Mouse (Mus musculus): ENCODE measurements around the gene Styxl1. TPM values are rescaled to one million over a fixed set of nuclear protein-coding genes. Genes with fewer than 3 reads are reported as not detected.

Gene Styxl1
- polyA plus RNA-seq, 1 experiment from 2014 or later, result 0.14 TPM

DNA sequence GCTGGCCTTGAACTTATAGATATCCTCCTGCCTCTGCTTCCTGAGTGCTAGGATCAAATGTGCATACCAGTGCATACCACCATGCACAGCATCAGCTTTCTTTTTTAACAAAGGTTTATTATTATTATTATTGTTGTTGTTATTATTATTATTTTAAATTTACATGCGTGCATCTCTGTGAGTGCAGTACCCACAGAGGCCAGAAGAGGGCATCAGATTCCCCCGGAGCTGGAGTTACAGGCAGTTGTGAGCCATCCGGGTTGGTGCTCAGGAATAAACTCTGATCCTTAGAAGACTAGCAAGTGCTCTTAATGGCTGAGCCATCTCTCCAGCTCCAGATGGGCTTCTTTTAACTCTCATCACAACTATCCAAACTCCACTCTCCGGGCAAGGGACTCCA, 21.6 kb upstream of the Styxl1 start:
- Histone ChIP-seq H3K27me3 (ENCODE audit: insufficient read depth, poor library complexity, severe bottlenecking) (peaks cover 19% of the 10 kb centered on the region), H3K4me1 (peaks cover 22% of the 10 kb centered on the region), H3K9me3 (no peaks in the 10 kb centered on the region), H3K27ac (no peak overlapping the region), H3K4me3 (no peak overlapping the region), H3K36me3 (no peaks in the 10 kb centered on the region)
- WGBS, result 45% methylated on average over 4 of the region's 4 CpGs
- DNase-seq (ENCODE audit: low spot score), result no peak

GRCm38 (mm10) chr5:135794859-135795181, 16.6 kb upstream of the Styxl1 start:
- no peak for DNase-seq (ENCODE audit: low spot score)
- peaks cover 13% of the 10 kb centered on the region for H3K4me1 ChIP-seq
- H3K27ac ChIP-seq, result peak overlapping the region; percentile 81
- H3K9me3 ChIP-seq, result no peaks in the 10 kb centered on the region
- H3K4me3 ChIP-seq, result peak overlapping the region; percentile 52
- H3K36me3 ChIP-seq, result peaks cover 25% of the 10 kb centered on the region
- no peaks in the 10 kb centered on the region for H3K27me3 ChIP-seq (ENCODE audit: insufficient read depth, poor library complexity, severe bottlenecking)
- 12% methylated on average over 5 of the region's 5 CpGs for WGBS

- no peaks in the 10 kb centered on the region for H3K9me3 ChIP-seq
- H3K36me3 ChIP-seq, result peaks cover 31% of the 10 kb centered on the region
- peak; percentile 93 for DNase-seq (ENCODE audit: low spot score)
- peaks cover 13% of the 10 kb centered on the region for H3K4me1 ChIP-seq
- H3K27ac ChIP-seq, result peak overlapping the region; percentile 81
- H3K4me3 ChIP-seq, result peak overlapping the region; percentile 52
- WGBS, result 10% methylated on average over 20 of the region's 20 CpGs
- no peaks in the 10 kb centered on the region for H3K27me3 ChIP-seq (ENCODE audit: insufficient read depth, poor library complexity, severe bottlenecking)
Measured at GRCm38 (mm10) chr5:135793996-135794858, 16.0 kb upstream of the Styxl1 start.

- H3K4me1 ChIP-seq, result peaks cover 15% of the 10 kb centered on the region
- no peak overlapping the region for H3K4me3 ChIP-seq
- no peak overlapping the region for H3K27ac ChIP-seq
- DNase-seq (ENCODE audit: low spot score), result no peak
- no peaks in the 10 kb centered on the region for H3K27me3 ChIP-seq (ENCODE audit: insufficient read depth, poor library complexity, severe bottlenecking)
- H3K36me3 ChIP-seq, result peaks cover 74% of the 10 kb centered on the region
- no peaks in the 10 kb centered on the region for H3K9me3 ChIP-seq
- 86% methylated on average over 4 of the region's 4 CpGs for WGBS
Measured at GRCm38 (mm10) chr5:135782901-135783300, 4.7 kb upstream of the Styxl1 start.

GRCm38 (mm10) chr5:135780331-135780730, 2.1 kb upstream of the Styxl1 start:
- Histone ChIP-seq H3K36me3 (peaks cover 48% of the 10 kb centered on the region), H3K4me3 (peak overlapping the region; percentile 91; the same call in 1 of the 2 replicates), H3K4me1 (peaks cover 22% of the 10 kb centered on the region), H3K9me3 (no peaks in the 10 kb centered on the region), H3K27ac (no peak overlapping the region), H3K27me3 (ENCODE audit: insufficient read depth, poor library complexity, severe bottlenecking) (no peaks in the 10 kb centered on the region)
- 88% methylated on average over 8 of the region's 8 CpGs for WGBS
- no peak for DNase-seq (ENCODE audit: low spot score)

DNA sequence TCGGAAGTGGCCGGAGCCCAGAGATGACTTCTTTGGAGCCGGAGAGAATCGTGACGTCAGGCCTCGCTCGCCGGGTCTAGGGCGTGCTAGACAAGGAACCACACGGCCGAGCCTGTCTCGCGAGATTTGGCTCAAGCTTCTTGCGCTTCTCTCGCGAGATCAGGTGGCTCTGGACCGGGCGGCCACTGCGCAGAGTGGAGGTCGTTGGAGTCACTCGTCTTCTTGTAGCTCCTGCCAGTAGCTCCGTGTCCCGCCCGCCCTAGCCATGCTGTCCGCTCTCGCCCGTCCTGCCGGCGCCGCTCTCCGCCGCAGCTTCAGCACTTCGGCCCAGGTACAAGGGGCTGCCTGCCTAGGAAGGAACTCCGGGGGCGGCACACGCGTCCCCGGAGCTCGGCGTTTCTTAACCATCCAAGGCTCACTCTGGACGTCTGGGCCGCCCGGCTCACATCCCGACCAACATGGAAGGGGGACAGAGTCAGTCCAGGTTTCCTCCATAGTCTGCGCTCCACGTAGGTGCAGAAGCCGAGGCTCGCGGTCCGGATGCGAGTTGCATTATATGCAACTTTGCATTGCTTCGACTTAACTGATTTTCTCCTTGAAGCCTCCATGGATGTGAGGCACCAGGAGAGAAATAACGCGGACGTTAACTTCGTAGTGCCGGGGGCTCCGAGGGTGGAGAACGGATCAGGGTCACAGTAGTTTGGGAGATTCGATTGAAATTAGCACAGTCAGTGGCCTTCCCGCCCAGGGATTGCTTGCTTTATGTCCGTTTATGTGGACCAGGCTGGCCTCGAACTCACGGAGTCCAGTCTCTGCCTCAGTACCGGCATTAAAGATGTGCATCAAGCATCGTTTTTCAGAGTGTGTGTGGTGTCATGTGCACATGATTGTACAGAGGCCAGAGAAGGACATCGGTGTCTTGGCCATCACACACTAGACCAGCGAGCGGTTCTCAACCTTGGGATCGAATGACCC, 573 bp upstream of the Styxl1 start, which contains the start of gene Mdh2:
Gene Mdh2, plus strand, starts transcription at position 10 of the 975 bp plus-strand sequence.
- Histone ChIP-seq H3K27ac (peak within 1 kb of the TSS; percentile 98), H3K9me3 (no peaks in the 10 kb centered on the region), H3K4me3 (peak within 1 kb of the TSS; percentile 91), H3K4me1 (peaks cover 22% of the 10 kb centered on the region), H3K36me3 (peaks cover 32% of the 10 kb centered on the region), H3K27me3 (ENCODE audit: insufficient read depth, poor library complexity, severe bottlenecking) (no peaks in the 10 kb centered on the region)
- WGBS, result under 1% methylated on average over 70 of the region's 70 CpGs
- peak; percentile 100 for DNase-seq (ENCODE audit: low spot score)

GRCm38 (mm10) chr5:135776546-135776945, 1.6 kb downstream of the Styxl1 start:
- H3K4me1 ChIP-seq, result peaks cover 22% of the 10 kb centered on the region
- H3K27ac ChIP-seq, result no peak overlapping the region
- no peaks in the 10 kb centered on the region for H3K27me3 ChIP-seq (ENCODE audit: insufficient read depth, poor library complexity, severe bottlenecking)
- 71% methylated on average over 4 of the region's 4 CpGs for WGBS
- no peaks in the 10 kb centered on the region for H3K9me3 ChIP-seq
- DNase-seq (ENCODE audit: low spot score), result no peak
- peaks cover 11% of the 10 kb centered on the region for H3K36me3 ChIP-seq
- no peak overlapping the region for H3K4me3 ChIP-seq

GRCm38 (mm10) chr5:135772519-135772918, 5.7 kb downstream of the Styxl1 start:
- H3K4me1 ChIP-seq, result peaks cover 3% of the 10 kb centered on the region
- peaks cover 5% of the 10 kb centered on the region; the same call in 1 of the 2 replicates for H3K27me3 ChIP-seq (ENCODE audit: insufficient read depth, poor library complexity, severe bottlenecking)
- no peaks in the 10 kb centered on the region for H3K9me3 ChIP-seq
- 36% methylated on average over 3 of the region's 3 CpGs for WGBS
- H3K4me3 ChIP-seq, result no peak overlapping the region
- H3K27ac ChIP-seq, result no peak overlapping the region
- no peaks in the 10 kb centered on the region for H3K36me3 ChIP-seq
- DNase-seq (ENCODE audit: low spot score), result no peak

DNA sequence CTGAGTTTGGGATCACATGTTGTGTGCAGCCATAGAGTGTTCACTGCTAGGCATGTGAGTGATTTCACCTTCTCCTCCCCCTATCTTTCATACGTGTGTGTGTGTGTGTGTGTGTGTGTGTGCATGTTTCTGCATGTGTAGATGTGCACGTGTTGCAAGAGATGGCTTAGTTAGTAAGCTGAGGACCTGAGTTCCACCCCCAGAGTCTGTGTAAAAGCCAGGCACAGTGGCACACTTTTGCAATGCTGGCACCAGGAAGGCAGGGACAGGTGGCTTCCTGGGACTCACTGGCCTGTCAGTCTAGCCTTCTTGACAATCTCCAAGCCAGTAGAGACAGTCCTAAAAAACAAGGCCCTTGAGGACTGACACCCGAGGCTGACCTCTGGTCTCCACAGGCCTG, 13.2 kb downstream of the Styxl1 start:
- H3K9me3 ChIP-seq, result no peaks in the 10 kb centered on the region
- H3K4me1 ChIP-seq, result no peaks in the 10 kb centered on the region
- no peak overlapping the region for H3K4me3 ChIP-seq
- H3K27me3 ChIP-seq (ENCODE audit: insufficient read depth, poor library complexity, severe bottlenecking), result peaks cover 24% of the 10 kb centered on the region
- WGBS, result 53% methylated on average over 3 of the region's 3 CpGs
- no peak overlapping the region for H3K27ac ChIP-seq
- H3K36me3 ChIP-seq, result no peaks in the 10 kb centered on the region
- no peak for DNase-seq (ENCODE audit: low spot score)

DNA sequence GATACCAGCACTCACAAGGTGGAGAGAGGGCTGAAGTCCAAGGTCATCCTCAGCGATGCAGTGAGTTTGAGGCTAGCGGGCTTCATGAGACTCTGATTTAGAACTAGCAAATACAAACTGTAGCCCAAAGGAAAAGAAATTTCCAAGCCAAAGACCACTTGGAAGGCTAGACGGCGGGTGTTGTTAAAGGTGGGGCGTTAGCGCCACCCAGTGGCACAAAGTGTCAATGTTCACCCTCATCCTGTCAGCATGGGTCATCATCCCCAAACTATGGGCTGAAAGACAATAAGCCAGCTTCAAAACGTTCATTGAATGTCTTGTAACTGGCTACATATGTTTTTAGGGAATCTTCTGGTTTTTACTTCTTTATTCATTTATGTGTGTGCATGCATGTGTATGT, 14.7 kb downstream of the Styxl1 start:
- Histone ChIP-seq H3K4me3 (no peak overlapping the region), H3K36me3 (no peaks in the 10 kb centered on the region), H3K9me3 (no peaks in the 10 kb centered on the region), H3K27me3 (ENCODE audit: insufficient read depth, poor library complexity, severe bottlenecking) (peaks cover 24% of the 10 kb centered on the region), H3K27ac (no peak overlapping the region), H3K4me1 (no peaks in the 10 kb centered on the region)
- DNase-seq (ENCODE audit: low spot score), result peak; percentile 87
- 7% methylated on average over 7 of the region's 7 CpGs for WGBS

- 68% methylated on average over 3 of the region's 3 CpGs for WGBS
- H3K4me1 ChIP-seq, result no peaks in the 10 kb centered on the region
- DNase-seq (ENCODE audit: low spot score), result no peak
Measured at GRCm38 (mm10) chr5:135761881-135762280, 16.3 kb downstream of the Styxl1 start.

GRCm38 (mm10) chr5:135751595-135751994, 26.6 kb downstream of the Styxl1 start:
- H3K27ac ChIP-seq, result no peak overlapping the region
- DNase-seq (ENCODE audit: low spot score), result no peak
- 62% methylated on average over 2 of the region's 2 CpGs for WGBS
- no peaks in the 10 kb centered on the region for H3K4me1 ChIP-seq
- no peaks in the 10 kb centered on the region for H3K36me3 ChIP-seq
- no peaks in the 10 kb centered on the region for H3K27me3 ChIP-seq (ENCODE audit: insufficient read depth, poor library complexity, severe bottlenecking)
- no peaks in the 10 kb centered on the region for H3K9me3 ChIP-seq
- no peak overlapping the region for H3K4me3 ChIP-seq

More at GRCm38 (mm10) chr5:135761881-135762280, 16.3 kb downstream of the Styxl1 start:
- no peak overlapping the region for H3K4me3 ChIP-seq
- H3K27ac ChIP-seq, result no peak overlapping the region
- H3K27me3 ChIP-seq (ENCODE audit: insufficient read depth, poor library complexity, severe bottlenecking), result peaks cover 19% of the 10 kb centered on the region
- H3K9me3 ChIP-seq, result no peaks in the 10 kb centered on the region
- no peaks in the 10 kb centered on the region for H3K36me3 ChIP-seq

- Histone ChIP-seq H3K4me3 (no peak overlapping the region), H3K9me3 (no peaks in the 10 kb centered on the region), H3K36me3 (no peaks in the 10 kb centered on the region), H3K4me1 (no peaks in the 10 kb centered on the region), H3K27ac (no peak overlapping the region), H3K27me3 (ENCODE audit: insufficient read depth, poor library complexity, severe bottlenecking) (peaks cover 3% of the 10 kb centered on the region; the same call in 1 of the 2 replicates)
- 88% methylated on average over 1 of the region's 1 CpGs for WGBS
- DNase-seq (ENCODE audit: low spot score), result no peak
Measured at GRCm38 (mm10) chr5:135751041-135751440, 27.1 kb downstream of the Styxl1 start.

All from heart, embryonic 10.5 days (tissue).